Mouse (Mus musculus) stomach, postnatal 0 days (tissue): ENCODE measurements around the gene 4632433K11Rik. TPM values are rescaled to one million over a fixed set of nuclear protein-coding genes. Genes with fewer than 3 reads are reported as not detected.

ENCODE experiments used
- ATAC-seq: fragments of 200-750 bp; cut with Nextera tagmentation; 2 replicates; pipeline ENCODE4 v1.8.0; 2017; ENCODE audit not compliant: low FRiP score, low TSS enrichment
- DNase-seq: peaks from one replicate; pipeline ENCODE4 v3.0.0-alpha.2; 2016; ENCODE audit warnings: low spot score
- H3K27ac ChIP-seq: fragments of 300-500 bp; sonication (generic); replicated peaks from 2 replicates; pipeline ENCODE4 v1.5.1; 2014; ENCODE audit warnings: mild to moderate bottlenecking, control low read depth
- H3K27me3 ChIP-seq: fragments of 300-500 bp; sonication (generic); 2 replicates; pipeline ENCODE4 v1.6.1; 2014; ENCODE audit warnings: low read length; ENCODE audit not compliant: control insufficient read depth, insufficient read depth
- H3K36me3 ChIP-seq: fragments of 300-500 bp; sonication (generic); 2 replicates; pipeline ENCODE4 v1.6.1; 2014; ENCODE audit warnings: low read length, mixed read lengths; ENCODE audit not compliant: control insufficient read depth, insufficient read depth
- H3K4me1 ChIP-seq: fragments of 300-500 bp; sonication (generic); replicated peaks from 2 replicates; pipeline ENCODE4 v1.6.1; 2014; ENCODE audit warnings: antibody characterized with exemption; ENCODE audit not compliant: control insufficient read depth, insufficient read depth
- H3K4me2 ChIP-seq: fragments of 300-500 bp; sonication (generic); replicated peaks from 2 replicates; pipeline ENCODE4 v1.6.1; 2014; ENCODE audit warnings: low read depth, mild to moderate bottlenecking, control low read depth, moderate library complexity
- H3K4me3 ChIP-seq: fragments of 300-500 bp; sonication (generic); 2 replicates; pipeline ENCODE4 v1.5.1; 2014; ENCODE audit warnings: low read depth, low read length, control low read depth
- H3K9ac ChIP-seq: fragments of 300-500 bp; sonication (generic); 2 replicates; pipeline ENCODE4 v1.6.1; 2014; ENCODE audit warnings: mild to moderate bottlenecking, low read length, control low read depth, mixed read lengths
- H3K9me3 ChIP-seq: fragments of 300-500 bp; sonication (generic); 2 replicates; pipeline ENCODE4 v1.6.1; 2016; ENCODE audit warnings: low read length; ENCODE audit not compliant: control insufficient read depth
- CTCF ChIP-seq: IDR thresholded peaks from 2 replicates; pipeline ENCODE4 v1.5.1; 2016; ENCODE audit warnings: antibody characterized with exemption, low read depth, mild to moderate bottlenecking, moderate library complexity
- EP300 ChIP-seq: optimal IDR thresholded peaks from 2 replicates; pipeline ENCODE3; 2016; ENCODE audit warnings: antibody characterized with exemption
- WGBS: fragments of 180-500 bp; shearing (Covaris S2); extraction: QIAGEN DNeasy Blood & Tissue Kit; methylation state at CpG from one replicate; pipeline ENCODE4 v1.1.7; 2014; 5-methylcytosine and 5-hydroxymethylcytosine counted together
- polyA plus RNA-seq: library from polyadenylated mRNA; unstranded; fragments of >200 nt; fragmentation: Nextera tagmentation; extraction: Ambion mirVana; gene quantifications from 2 replicates; pipeline ENCODE4 v1.2.1, GENCODE M21; 2015

The 4632433K11Rik gene
- not detected in 2 replicates for polyA plus RNA-seq

DNA sequence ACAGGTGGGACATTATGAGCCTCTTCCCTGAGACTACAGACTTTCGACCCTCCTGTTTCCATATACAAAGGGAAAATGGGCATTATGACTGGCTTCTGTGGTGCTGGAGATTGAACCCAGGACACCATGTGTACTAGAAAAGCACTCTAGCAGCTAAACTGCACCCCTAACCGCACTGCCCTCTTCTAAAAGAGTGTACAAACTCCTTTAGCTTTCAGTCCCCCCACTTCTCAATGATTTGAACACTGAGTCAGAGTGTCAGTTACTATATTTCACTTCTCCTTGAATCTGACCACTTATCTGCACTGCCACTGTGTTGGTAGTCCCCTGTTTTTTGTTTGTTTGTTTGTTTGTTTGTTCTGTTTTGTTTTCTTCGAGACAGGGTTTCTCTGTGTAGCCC is at the start of gene 4632433K11Rik:
4632433K11Rik (plus strand) TSS at position 301 of the 400 bp plus-strand sequence.
- Histone ChIP-seq H3K4me1 (no peaks in the 10 kb centered on the region), H3K36me3 (peaks cover 45% of the 10 kb centered on the region), H3K27me3 (no peaks in the 10 kb centered on the region), H3K27ac (no peak within 1 kb of the TSS), H3K4me2 (no peak within 1 kb of the TSS), H3K4me3 (no peak within 1 kb of the TSS), H3K9me3 (peaks cover 11% of the 10 kb centered on the region), H3K9ac (no peak within 1 kb of the TSS)
- no peak for TF ChIP-seq EP300
- no peak for TF ChIP-seq CTCF
- no peak for DNase-seq
- WGBS: 83% methylated on average over 3 of the region's 3 CpGs
- ATAC-seq: no peak

DNA sequence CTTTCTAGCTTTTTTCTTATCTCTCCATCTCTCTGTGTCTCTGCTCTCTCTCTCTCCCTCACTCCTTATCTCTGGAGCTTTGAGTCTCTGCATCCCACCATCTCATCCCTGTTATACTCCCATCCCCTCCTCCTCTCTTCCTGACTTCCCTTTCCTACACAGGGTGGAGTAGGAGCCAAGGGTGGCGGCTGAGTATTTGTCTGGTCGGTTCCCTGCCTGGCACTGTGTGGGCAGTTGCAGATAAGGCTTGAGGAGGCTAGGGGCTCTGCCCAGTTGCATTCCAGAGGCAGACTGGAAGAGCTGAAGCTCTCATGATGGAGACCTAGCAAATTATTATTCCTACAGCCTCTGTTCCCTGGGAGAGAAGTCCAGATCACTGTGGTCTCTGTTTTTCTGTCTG is 45.7 kb upstream of the 4632433K11Rik start:
- Histone ChIP-seq H3K27ac (no peak overlapping the region), H3K4me2 (no peak overlapping the region), H3K27me3 (no peaks in the 10 kb centered on the region), H3K4me3 (no peak overlapping the region), H3K9me3 (no peaks in the 10 kb centered on the region), H3K4me1 (no peaks in the 10 kb centered on the region), H3K9ac (no peak overlapping the region), H3K36me3 (peaks cover 5% of the 10 kb centered on the region; the same call in 1 of the 2 replicates)
- DNase-seq (no peak), ATAC-seq (no peak)
- TF ChIP-seq EP300: no peak
- TF ChIP-seq CTCF: no peak
- WGBS: 28% methylated on average over 2 of the region's 2 CpGs

DNA sequence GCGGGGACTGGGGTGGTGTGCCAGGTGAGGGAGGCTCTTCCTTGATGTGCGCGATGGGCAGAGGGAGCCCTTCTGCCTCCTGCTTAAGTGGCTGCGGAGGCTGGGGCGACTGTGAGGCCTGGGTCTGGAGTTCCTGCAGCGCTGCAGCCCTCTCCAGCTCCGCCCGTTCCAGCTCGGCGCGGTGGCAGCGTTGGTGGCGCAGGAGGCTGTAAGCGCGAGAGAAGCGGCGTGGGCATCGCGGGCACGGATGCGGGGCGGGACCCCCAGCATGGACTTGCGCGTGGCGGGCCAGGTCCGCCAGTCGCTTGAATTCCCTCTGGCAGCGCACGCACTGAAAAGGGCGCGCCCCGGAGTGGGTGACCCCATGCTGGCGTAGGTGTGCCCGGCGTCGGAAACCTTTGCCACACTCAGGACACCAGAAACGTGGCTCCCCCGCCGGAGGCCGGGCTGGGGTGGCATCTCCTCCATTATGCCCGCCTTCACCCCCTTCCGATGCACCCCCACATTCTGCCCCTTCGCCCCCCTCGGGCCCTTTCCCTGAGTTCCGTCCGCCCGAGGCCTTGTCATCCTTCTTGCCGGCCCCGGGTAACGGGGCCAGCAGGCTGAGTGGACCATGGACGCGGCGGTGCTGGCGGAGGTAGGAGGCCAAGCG is 40.4 kb upstream of the 4632433K11Rik start:
- no peak overlapping the region for H3K4me2 ChIP-seq
- 66% methylated on average over 47 of the region's 55 CpGs for WGBS
- no peaks in the 10 kb centered on the region for H3K9me3 ChIP-seq
- H3K4me1 ChIP-seq: 0 out of 2 replicates have a peak, but pooled peaks cover 4% of the 10 kb centered on the region
- peaks cover 7% of the 10 kb centered on the region; the same call in 1 of the 2 replicates for H3K36me3 ChIP-seq
- ATAC-seq: no peak
- H3K4me3 ChIP-seq: no peak overlapping the region
- H3K9ac ChIP-seq: no peak overlapping the region
- TF ChIP-seq CTCF (no peak), EP300 (no peak)
- DNase-seq: no peak
- no peaks in the 10 kb centered on the region for H3K27me3 ChIP-seq
- no peak overlapping the region for H3K27ac ChIP-seq

DNA sequence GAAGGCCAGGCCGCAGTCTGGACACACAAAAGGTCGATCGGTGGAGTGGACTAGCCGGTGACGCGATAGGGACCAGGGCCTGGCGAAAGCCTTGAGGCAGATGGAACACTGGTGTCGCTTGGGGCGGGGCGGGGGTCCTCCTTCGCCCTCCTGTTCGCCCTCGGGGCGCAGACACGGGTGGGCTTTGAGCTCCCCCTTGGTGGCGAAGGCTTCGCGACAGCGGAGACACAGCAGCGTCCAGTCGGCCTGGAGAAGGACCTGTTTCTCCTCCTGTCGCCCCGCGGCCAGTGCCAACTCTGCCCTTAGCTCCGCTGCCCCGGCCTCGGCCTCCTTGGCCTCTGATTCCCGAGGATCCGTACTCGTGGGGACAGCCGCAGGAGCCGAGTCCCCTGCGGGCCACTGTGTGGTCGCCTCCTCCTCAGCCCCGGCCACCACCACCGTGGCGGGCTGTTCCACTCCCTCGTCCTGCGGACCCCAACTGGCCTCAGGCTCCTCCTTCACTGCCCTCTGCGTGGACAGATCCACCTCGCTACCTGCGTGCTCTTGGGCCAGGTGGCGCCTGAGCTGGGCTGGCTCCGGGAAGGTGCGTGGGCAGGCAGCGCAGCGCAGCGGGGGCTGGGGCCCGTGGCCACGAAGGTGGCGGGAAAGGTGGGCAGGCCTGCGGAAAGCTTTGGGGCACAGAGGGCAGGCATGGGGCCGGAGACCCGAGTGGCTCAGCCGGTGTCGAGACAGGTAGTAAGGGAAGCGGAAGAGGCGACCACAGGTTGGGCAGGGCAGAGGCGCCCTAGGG is 39.7 kb upstream of the 4632433K11Rik start:
- Histone ChIP-seq H3K9ac (no peak overlapping the region), H3K36me3 (peaks cover 7% of the 10 kb centered on the region; the same call in 1 of the 2 replicates), H3K9me3 (no peaks in the 10 kb centered on the region), H3K27ac (no peak overlapping the region), H3K4me3 (no peak overlapping the region), H3K4me1 (0 out of 2 replicates have a peak, but pooled peaks cover 4% of the 10 kb centered on the region), H3K27me3 (no peaks in the 10 kb centered on the region), H3K4me2 (no peak overlapping the region)
- ATAC-seq (no peak; the same call in 1 of the 2 replicates), DNase-seq (no peak)
- 66% methylated on average over 49 of the region's 59 CpGs for WGBS
- TF ChIP-seq CTCF (no peak), EP300 (no peak)

DNA sequence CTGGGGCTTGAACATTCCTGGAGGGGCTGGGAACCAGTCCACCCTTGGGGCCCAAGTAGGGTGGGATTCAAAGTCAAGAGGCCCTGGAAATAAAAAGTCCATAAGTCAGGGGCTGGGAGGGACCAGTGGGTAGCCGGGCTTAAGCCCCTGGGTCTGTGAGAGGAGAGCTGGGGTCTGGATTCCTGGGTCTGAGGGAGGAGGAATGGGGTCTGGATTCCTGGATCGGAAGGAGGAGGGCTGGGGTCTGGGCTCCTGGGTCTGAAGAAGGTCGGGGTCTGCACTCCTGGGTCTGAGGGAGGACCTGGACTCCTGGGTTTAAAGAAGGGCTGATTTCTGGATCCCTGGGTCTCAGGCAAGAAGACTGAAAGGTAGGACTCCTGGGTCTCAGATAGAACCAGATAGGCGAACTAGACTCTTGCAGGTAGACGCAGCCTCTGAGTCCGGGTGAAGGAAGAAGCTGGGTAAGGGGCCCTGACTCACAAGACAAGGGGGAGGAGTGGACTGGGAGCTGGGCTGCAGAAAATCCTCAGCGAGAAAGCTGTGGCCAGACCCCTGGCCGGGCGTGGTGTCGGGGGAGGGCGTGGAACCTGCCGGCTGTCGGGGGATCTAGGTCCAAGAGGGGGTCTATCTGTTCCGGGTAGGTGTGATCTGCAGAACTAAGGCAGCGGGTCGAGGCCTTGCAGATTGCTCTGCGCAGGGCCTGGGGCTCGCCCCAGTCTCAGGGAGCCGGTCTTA is 38.5 kb upstream of the 4632433K11Rik start:
- no peaks in the 10 kb centered on the region for H3K27me3 ChIP-seq
- 0 out of 2 replicates have a peak, but pooled peaks cover 4% of the 10 kb centered on the region for H3K4me1 ChIP-seq
- no peak for ATAC-seq
- H3K36me3 ChIP-seq: peaks cover 7% of the 10 kb centered on the region; the same call in 1 of the 2 replicates
- peak overlapping the region; percentile 84 for H3K9ac ChIP-seq
- WGBS: 3% methylated on average over 19 of the region's 19 CpGs
- peak overlapping the region; percentile 93 for H3K4me2 ChIP-seq
- no peaks in the 10 kb centered on the region for H3K9me3 ChIP-seq
- peak overlapping the region; percentile 72 for H3K4me3 ChIP-seq
- DNase-seq: no peak
- H3K27ac ChIP-seq: peak overlapping the region; percentile 70; the same call in 1 of the 2 replicates
- TF ChIP-seq EP300: no peak
- no peak for TF ChIP-seq CTCF
